Mouse (Mus musculus) megakaryocyte-erythroid progenitor cell, adult 5 weeks (primary cell): ENCODE results near the gene Ctsz. TPM values are rescaled to one million over a fixed set of nuclear protein-coding genes. Genes with fewer than 3 reads are reported as not detected.

ENCODE experiments used
- polyA plus RNA-seq: library from polyadenylated mRNA; stranded (reverse); fragments of >175 nt; gene quantifications from 2 replicates; pipeline ENCODE4 v1.2.3, GENCODE M21; 2012

Ctsz gene
- polyA plus RNA-seq, result 191 and 272 TPM in 2 replicates

GRCm38 (mm10) chr2:174438737-174439449 lies at the start of gene Ctsz:
Gene Ctsz, minus strand, starts transcription at chr2:174439039.

GRCm38 (mm10) chr2:174472818-174473549 lies 34.1 kb upstream of the Ctsz start, which contains the start of gene Prelid3b:
Gene Prelid3b, minus strand, starts transcription at chr2:174473081.

GRCm38 (mm10) chr2:174463789-174464523 lies 25.1 kb upstream of the Ctsz start, which contains the start of gene Atp5e:
Gene Atp5e, minus strand, starts transcription at chr2:174464105.

GRCm38 (mm10) chr2:174450353-174450752 lies 11.5 kb upstream of the Ctsz start, which contains the start of gene Tubb1:
Gene Tubb1, plus strand, starts transcription at chr2:174450695.

GRCm38 (mm10) chr2:174415731-174416310 lies 23.0 kb downstream of the Ctsz start, which contains the start of gene Nelfcd:
Gene Nelfcd, plus strand, starts transcription at chr2:174415804.

Other genes with a start within 250 kb of the Ctsz start
- 661 and 746 TPM in 2 replicates for gene Gnas, start 154.7 kb downstream of the Ctsz start, polyA plus RNA-seq
- 0.99 and 1.0 TPM in 2 replicates for gene Gm20721, start 92.3 kb downstream of the Ctsz start, polyA plus RNA-seq
- gene Nelfcd, start 23.2 kb downstream of the Ctsz start, polyA plus RNA-seq, result 53.3 and 59.6 TPM in 2 replicates
- gene Tubb1, start 11.7 kb upstream of the Ctsz start, polyA plus RNA-seq, result 0.03 TPM in 1 of 2 replicates, not detected in the other
- 285 and 288 TPM in 2 replicates for gene Atp5e, start 25.1 kb upstream of the Ctsz start, polyA plus RNA-seq
- 27.6 and 30.3 TPM in 2 replicates for gene Prelid3b, start 34.0 kb upstream of the Ctsz start, polyA plus RNA-seq
- gene Zfp831, start 204.5 kb upstream of the Ctsz start, polyA plus RNA-seq, result 1.2 and 1.7 TPM in 2 replicates